ENCODE assay signal across 22 mouse cellular contexts in the genomic region with DNA sequence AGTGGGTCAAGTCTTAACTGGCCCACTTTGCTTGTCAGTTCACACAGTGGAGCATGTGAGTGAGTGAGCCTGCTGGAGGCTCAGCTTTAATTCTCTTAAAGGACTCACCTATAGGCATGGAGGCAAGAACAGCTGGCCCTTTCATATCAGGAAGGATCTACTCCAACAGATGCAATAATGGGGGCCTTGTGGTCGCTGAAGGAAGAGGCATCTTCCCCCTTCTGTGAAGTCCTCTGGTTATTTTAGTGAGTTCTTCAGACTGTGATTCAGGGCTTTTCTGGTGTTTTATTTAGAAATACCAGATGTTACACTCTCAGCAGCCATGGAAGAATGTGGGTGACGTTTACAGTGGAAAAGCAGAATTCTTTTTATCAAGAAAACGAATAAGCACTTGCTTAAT.
DNase-seq lines count a peak whose midpoint lies in the region; ATAC-seq lines count a peak whose summit lies in the region.
"Had no signal": no experiment of that assay in that cellular context is flagged by ENCODE, and none has a peak within 500 bp of the region (broad histone marks: within the 10 kb centered on the region; RNA-seq: fewer than 3 reads in every experiment).

No protein-coding gene starts in this region.

- ATAC-seq in frontal cortex, adult (ENCODE audit: low TSS enrichment) = peak; percentile 98
- no peak for ATAC-seq in midbrain, embryonic 11.5 days (ENCODE audit: low FRiP score)
- ATAC-seq in inflammation-experienced regulatory T-cells, adult 6 months = no peak
- ATAC-seq: liver, postnatal 0 days; lung, postnatal 0 days had no signal

- no peaks in the 10 kb centered on the region for H3K36me3 ChIP-seq in midbrain, embryonic 11.5 days (ENCODE audit: control insufficient read depth, insufficient read depth, low read length)
- no peaks in the 10 kb centered on the region for H3K36me3 ChIP-seq in midbrain, embryonic 10.5 days
- H3K36me3 ChIP-seq: embryonic facial prominence, embryonic 10.5 days; heart, embryonic 13.5 days had no signal

- no peaks in the 10 kb centered on the region for H3K27me3 ChIP-seq in midbrain, embryonic 11.5 days (ENCODE audit: control insufficient read depth, insufficient read depth, low read length)
- H3K27me3 ChIP-seq in midbrain, embryonic 10.5 days (ENCODE audit: low read depth, poor library complexity, severe bottlenecking) = no peaks in the 10 kb centered on the region
- H3K27me3 ChIP-seq: heart, embryonic 13.5 days had no signal

- 81% methylated on average over 3 of the region's 3 CpGs for WGBS in midbrain, embryonic 11.5 days
- WGBS in midbrain, embryonic 10.5 days = 75% methylated on average over 3 of the region's 3 CpGs

- H3K9ac ChIP-seq in midbrain, embryonic 11.5 days (ENCODE audit: low read length) = no peak overlapping the region
- H3K9ac ChIP-seq: heart, embryonic 13.5 days; liver, postnatal 0 days had no signal

- H3K4me2 ChIP-seq in midbrain, embryonic 11.5 days = no peak overlapping the region
- H3K4me2 ChIP-seq: heart, embryonic 13.5 days; liver, embryonic 11.5 days had no signal

- no peaks in the 10 kb centered on the region for H3K4me1 ChIP-seq in midbrain, embryonic 11.5 days (ENCODE audit: control insufficient read depth, insufficient read depth, low read length)
- H3K4me1 ChIP-seq in midbrain, embryonic 10.5 days = no peaks in the 10 kb centered on the region
- H3K4me1 ChIP-seq: embryonic facial prominence, embryonic 10.5 days; heart, embryonic 13.5 days had no signal

- H3K9me3 ChIP-seq in midbrain, embryonic 11.5 days (ENCODE audit: control insufficient read depth, low read length) = no peaks in the 10 kb centered on the region
- no peaks in the 10 kb centered on the region for H3K9me3 ChIP-seq in midbrain, embryonic 10.5 days (replicated peaks)
- H3K9me3 ChIP-seq: embryonic facial prominence, embryonic 10.5 days; heart, embryonic 13.5 days had no signal

- no peak overlapping the region for H3K27ac ChIP-seq in midbrain, embryonic 11.5 days (ENCODE audit: low read depth, low read length)
- no peak overlapping the region for H3K27ac ChIP-seq in midbrain, embryonic 10.5 days (replicated peaks)
- H3K27ac ChIP-seq: embryonic facial prominence, embryonic 10.5 days; heart, embryonic 13.5 days; macrophage had no signal

- DNase-seq in frontal cortex, postnatal 25 days (ENCODE audit: low spot score in 2 of 2) = no peak
- peak; percentile 69 for DNase-seq in midbrain, embryonic 11.5 days (ENCODE audit: low spot score, missing footprints)
- no peak for DNase-seq in midbrain, embryonic 10.5 days (ENCODE audit: low spot score)
- DNase-seq in left cerebral cortex, adult 9 months (ENCODE audit: low spot score in 2 of 2) = peak; percentile 10 to 14
- DNase-seq in telencephalon, adult 2 months (ENCODE audit: low read depth, low spot score) = peak; percentile 50
- no peak for DNase-seq in spleen, adult 18-20 months
- DNase-seq: adrenal gland, postnatal 36 days; cerebellum, adult 11 months; cerebellum, adult 9-11 months; gastrocnemius, postnatal 25 days; heart, adult 18-20 months; heart, postnatal 14 days; kidney, adult 2 months; kidney, postnatal 10 days; liver, postnatal 0 days had no signal

- no peak overlapping the region for H3K4me3 ChIP-seq in midbrain, embryonic 11.5 days (ENCODE audit: low read depth, low read length)
- H3K4me3 ChIP-seq in midbrain, embryonic 10.5 days = no peak overlapping the region
- H3K4me3 ChIP-seq: embryonic facial prominence, embryonic 10.5 days; heart, embryonic 13.5 days had no signal

Comparison
In these comparisons a context has a peak if more than half of its experiments do, and no peak if none do; other contexts are left out.
1. DNase-seq: peak in midbrain, embryonic 11.5 days (single experiment), left cerebral cortex, adult 9 months (2 of 2) and telencephalon, adult 2 months (single experiment); none in frontal cortex, postnatal 25 days (0 of 2), midbrain, embryonic 10.5 days (single experiment) and spleen, adult 18-20 months (0 of 2).